Mouse (Mus musculus) ES-Bruce4 (cell line): ENCODE measurements around the gene Hc.

ENCODE experiments used
- CTCF ChIP-seq: IDR thresholded peaks from one replicate; pipeline ENCODE4 v1.8.1; 2011; ENCODE audit warnings: low read depth, low read length
- EP300 ChIP-seq: IDR thresholded peaks from 2 replicates; pipeline ENCODE4 v1.6.1; 2011; ENCODE audit warnings: low read depth, low read length; ENCODE audit not compliant: insufficient read depth
- POLR2A ChIP-seq: IDR thresholded peaks from one replicate; pipeline ENCODE4 v1.8.1; 2011; ENCODE audit warnings: low read length; ENCODE audit not compliant: insufficient read depth

DNA sequence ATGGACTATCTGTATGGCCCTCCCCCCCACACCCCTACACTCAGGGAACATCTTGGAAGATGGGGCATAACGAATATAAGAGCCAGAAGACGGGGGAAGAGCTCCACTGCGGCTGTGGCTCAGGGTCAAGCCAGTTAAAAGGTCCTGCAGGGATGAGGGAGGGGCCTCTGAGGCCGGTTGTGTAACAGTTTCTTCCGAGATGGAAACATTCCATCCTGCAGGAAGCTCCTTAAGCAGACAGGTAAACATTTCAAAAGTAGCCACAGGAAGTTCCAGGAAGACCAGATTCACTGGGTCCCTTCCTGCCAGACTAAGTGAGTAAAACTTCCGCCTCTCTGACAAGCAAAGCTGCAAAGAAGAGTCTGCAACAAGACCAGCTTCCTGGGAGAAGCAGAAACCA, 45.4 kb downstream of the Hc start:
- TF ChIP-seq CTCF (no peak), POLR2A (no peak), EP300 (no peak)
